Mouse (Mus musculus) cortical plate, adult 2 months (tissue): ENCODE results near the gene Atf5.

Experiments used
- CTCF ChIP-seq: fragments of 200-500 bp; IDR thresholded peaks from 2 replicates; pipeline ENCODE4 v1.5.1; 2011; ENCODE audit warnings: mild to moderate bottlenecking, control low read depth, low read length; ENCODE audit not compliant: insufficient read depth; ENCODE audit errors: extremely low read depth
- POLR2A ChIP-seq: fragments of 200-500 bp; IDR thresholded peaks from 2 replicates; pipeline ENCODE4 v1.6.1; 2011; ENCODE audit warnings: mild to moderate bottlenecking, low read length, control low read depth; ENCODE audit not compliant: insufficient read depth; ENCODE audit errors: extremely low read depth

- TF ChIP-seq POLR2A, result no peak
- no peak for TF ChIP-seq CTCF
These were observed 47.6 kb upstream of the Atf5 start for GRCm38 (mm10) chr7:44863982-44864494.
